Mouse (Mus musculus) olfactory bulb, adult 2 months (tissue): ENCODE measurements around the gene Gcnt3.

ENCODE experiments used
- CTCF ChIP-seq: fragments of 200-500 bp; IDR thresholded peaks from 2 replicates; pipeline ENCODE4 v1.5.1; 2012; ENCODE audit warnings: low read depth, mild to moderate bottlenecking, low read length, moderate library complexity; ENCODE audit not compliant: insufficient read depth
- POLR2A ChIP-seq: fragments of 200-500 bp; IDR thresholded peaks from 2 replicates; pipeline ENCODE4 v1.6.1; 2012; ENCODE audit warnings: mild to moderate bottlenecking, low read depth, low read length, moderate library complexity; ENCODE audit not compliant: insufficient read depth

GRCm38 (mm10) chr9:70047839-70048238 is 10.0 kb upstream of the Gcnt3 start:
- TF ChIP-seq CTCF = no peak
- no peak for TF ChIP-seq POLR2A
